Mouse (Mus musculus) brain, embryonic 14.5 days (tissue): Measurements from ENCODE around the gene Mall.

ENCODE experiments used
- CTCF ChIP-seq: fragments of 200-500 bp; IDR thresholded peaks from 2 replicates; pipeline ENCODE4 v1.5.1; 2012; ENCODE audit warnings: inconsistent platforms, mild to moderate bottlenecking, moderate library complexity, borderline replicate concordance; ENCODE audit not compliant: insufficient read depth, insufficient read length; ENCODE audit errors: extremely low read depth
- POLR2A ChIP-seq: fragments of 200-500 bp; IDR thresholded peaks from 2 replicates; pipeline ENCODE4 v1.6.1; 2012; ENCODE audit warnings: mild to moderate bottlenecking, inconsistent platforms, borderline replicate concordance; ENCODE audit not compliant: poor library complexity, insufficient read depth, insufficient read length, severe bottlenecking; ENCODE audit errors: extremely low read depth

- TF ChIP-seq CTCF (no peak), POLR2A (no peak)
Measured at GRCm38 (mm10) chr2:127734889-127735288, 5.2 kb upstream of the Mall start.
